Mouse (Mus musculus) cortical plate, adult 2 months (tissue): ENCODE data around the gene Prr23a3.

Experiments
- CTCF ChIP-seq: fragments of 200-500 bp; IDR thresholded peaks from 2 replicates; pipeline ENCODE4 v1.5.1; 2011; ENCODE audit warnings: mild to moderate bottlenecking, control low read depth, low read length; ENCODE audit not compliant: insufficient read depth; ENCODE audit errors: extremely low read depth
- POLR2A ChIP-seq: fragments of 200-500 bp; IDR thresholded peaks from 2 replicates; pipeline ENCODE4 v1.6.1; 2011; ENCODE audit warnings: mild to moderate bottlenecking, low read length, control low read depth; ENCODE audit not compliant: insufficient read depth; ENCODE audit errors: extremely low read depth

DNA sequence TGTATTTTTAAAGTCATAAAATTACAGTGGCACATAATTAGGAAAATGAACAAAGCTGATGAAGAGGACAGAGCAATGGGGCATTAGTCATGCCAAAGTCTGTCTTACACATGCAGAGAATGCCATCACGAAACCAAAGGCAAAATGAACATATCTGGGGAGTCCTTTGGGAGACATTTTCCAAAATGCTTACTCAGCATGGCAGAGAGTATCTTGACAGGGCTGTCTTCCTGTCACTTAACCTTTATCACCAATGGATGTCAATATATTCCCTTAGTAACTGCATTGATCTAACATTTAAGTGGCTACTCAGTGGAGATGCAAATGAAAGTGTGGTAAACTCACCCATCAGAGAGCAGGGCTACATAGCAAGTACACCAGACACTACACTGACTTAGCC, 36.9 kb downstream of the Prr23a3 start:
- TF ChIP-seq POLR2A = no peak
- no peak for TF ChIP-seq CTCF
